Mouse (Mus musculus) T-helper 2 cell (primary cell): ENCODE results near the gene Arhgap22.

Source experiments
- in situ Hi-C: fragments of 300-600 bp; cut with MboI, MseI; formaldehyde crosslinking; loops from one replicate; pipeline ENCODE4 v1.15.1; 2025; ENCODE audit warnings: high pct_unique_total_duplicates

The Arhgap22 gene

DNA sequence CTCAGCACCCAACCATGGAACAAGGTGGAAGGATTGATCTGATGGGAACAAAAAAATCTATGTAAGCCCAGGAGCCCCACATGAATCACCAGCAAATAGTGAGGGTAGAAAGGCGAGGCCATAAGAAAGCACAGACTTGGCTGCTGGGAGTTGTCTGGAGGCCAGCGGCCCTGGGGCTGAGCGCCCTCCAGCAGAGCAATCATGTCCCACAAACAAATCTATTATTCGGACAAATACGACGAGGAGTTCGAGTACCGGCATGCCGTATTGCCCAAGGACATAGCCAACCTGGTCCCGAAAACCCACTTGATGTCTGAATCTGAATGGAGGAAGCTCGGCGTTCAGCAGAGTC, 892 bp upstream of the Arhgap22 start:
- in situ Hi-C loops, result loop anchor here (5.0 kb wide), 1 partner anchor 164 kb away; no protein-coding TSS in a partner anchor

GRCm38 (mm10) chr14:33214767-33215128, 922 bp downstream of the Arhgap22 start:
- in situ Hi-C loops, result loop anchor here (5.0 kb wide), 2 partner anchors 88 to 163 kb away; no protein-coding TSS in a partner anchor

DNA sequence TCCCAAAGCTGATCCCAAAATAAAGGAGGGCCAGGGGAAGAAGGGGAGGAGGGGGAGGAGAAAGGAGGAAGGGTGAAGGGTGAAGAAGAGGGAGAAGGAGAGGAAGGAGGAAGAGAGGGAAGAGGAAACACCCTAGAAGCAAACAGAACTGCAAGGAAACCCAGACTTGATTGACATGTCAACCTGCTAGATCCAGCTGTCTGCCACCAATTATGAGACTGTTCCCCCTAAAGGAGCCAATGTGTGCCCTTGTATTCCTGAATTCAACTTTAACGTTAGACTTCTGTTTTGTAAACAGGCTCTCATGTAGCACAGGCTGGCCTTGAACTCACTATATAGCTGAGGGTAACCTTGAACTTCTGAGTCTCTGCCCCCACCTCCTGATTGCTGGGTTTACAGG, 1.3 kb downstream of the Arhgap22 start:
- in situ Hi-C loops, result loop anchor here (5.0 kb wide), 1 partner anchor 87 kb away; no protein-coding TSS in a partner anchor

DNA sequence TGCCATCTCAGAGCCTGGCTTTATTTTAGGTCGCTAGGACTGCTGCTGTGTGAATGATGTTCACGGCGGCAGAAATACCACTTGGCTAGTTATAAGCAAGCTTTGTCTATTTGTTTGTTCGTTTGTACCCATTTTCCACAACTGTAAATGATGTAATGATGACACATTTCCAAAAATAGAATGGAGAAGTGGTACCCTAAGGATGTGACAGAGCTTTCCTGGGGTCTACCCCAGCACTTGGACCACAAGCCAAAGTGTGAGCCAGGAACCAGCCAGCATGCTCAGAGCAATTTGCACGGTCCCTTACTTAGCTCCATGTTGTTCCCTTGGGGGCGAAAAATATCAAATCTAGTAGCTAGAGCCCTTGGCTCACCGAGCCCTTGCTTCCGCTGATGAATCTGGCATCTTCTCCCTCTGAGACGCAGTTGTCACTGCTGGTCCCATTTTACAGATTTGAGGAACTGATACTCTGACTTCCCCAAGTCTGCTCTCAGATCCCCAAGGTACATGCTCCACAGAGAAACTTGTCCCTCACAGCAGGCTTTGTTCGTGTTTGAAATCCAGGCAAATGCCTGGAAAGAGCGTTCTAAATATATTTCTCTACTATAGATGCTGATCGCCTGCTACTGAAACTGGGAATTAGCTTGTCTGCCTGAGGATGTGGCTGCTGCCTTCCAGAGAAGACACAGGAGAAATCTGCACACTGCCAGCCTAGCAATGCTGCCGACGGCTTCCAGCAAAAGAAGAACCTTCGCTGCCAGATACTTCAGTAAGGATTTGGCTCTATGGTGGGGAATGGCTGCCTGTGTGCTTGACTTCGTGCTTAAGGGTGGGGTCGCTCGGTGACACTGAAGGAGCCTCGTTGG, 2.8 kb downstream of the Arhgap22 start:
- in situ Hi-C loops, result loop anchor here (5.0 kb wide), 1 partner anchor 86 kb away; no protein-coding TSS in a partner anchor

DNA sequence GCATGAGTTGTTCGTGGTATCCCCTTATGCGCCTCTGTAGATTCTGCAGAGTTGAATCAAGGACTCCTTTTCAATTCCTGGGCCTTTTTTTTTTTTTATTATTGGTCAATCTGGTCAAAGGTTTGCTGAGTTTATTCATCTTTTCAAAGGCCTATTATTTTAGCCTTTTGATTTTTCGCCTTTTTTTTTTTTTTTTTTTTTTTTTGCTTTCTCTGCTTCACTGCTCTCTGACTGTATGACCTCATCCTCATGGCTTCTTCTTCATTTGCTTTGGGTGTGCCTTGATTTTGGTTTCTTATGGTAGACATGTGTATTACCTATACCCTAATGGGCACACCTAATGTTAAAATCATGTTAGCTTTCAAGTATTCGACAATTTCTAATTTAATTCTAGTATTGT, 11.4 kb downstream of the Arhgap22 start:
- in situ Hi-C loops, result no loop called here

- in situ Hi-C loops, result no loop called here
Measured at GRCm38 (mm10) chr14:33230672-33231071, 16.8 kb downstream of the Arhgap22 start.

GRCm38 (mm10) chr14:33231311-33231710, 17.5 kb downstream of the Arhgap22 start:
- in situ Hi-C loops, result no loop called here

- in situ Hi-C loops, result no loop called here
Measured at GRCm38 (mm10) chr14:33232048-33232447, 18.2 kb downstream of the Arhgap22 start.

GRCm38 (mm10) chr14:33235661-33236060, 21.8 kb downstream of the Arhgap22 start:
- in situ Hi-C loops, result no loop called here

GRCm38 (mm10) chr14:33240400-33240799, 26.6 kb downstream of the Arhgap22 start:
- in situ Hi-C loops, result no loop called here

DNA sequence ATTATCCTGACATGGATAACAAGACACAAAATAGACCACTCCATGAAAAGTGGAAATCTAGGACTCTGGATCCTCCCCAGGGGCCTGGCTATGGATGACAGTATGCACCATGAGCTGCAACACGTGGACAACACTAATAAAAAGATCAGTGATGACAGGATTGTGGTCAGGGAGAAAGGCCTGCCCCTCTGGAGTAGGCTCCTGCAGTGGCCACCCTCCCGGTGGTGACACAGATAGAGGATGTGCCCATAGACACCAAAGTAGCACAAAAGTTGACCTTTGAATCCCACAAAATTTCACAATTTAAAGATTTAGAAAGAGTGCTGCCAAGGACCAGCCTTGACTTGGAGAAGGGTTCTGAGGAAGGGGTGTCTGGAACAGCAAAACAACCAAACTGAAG, 29.4 kb downstream of the Arhgap22 start:
- in situ Hi-C loops, result no loop called here

- in situ Hi-C loops, result no loop called here
Measured at GRCm38 (mm10) chr14:33244519-33244918, 30.7 kb downstream of the Arhgap22 start.

- in situ Hi-C loops, result no loop called here
Measured at GRCm38 (mm10) chr14:33244946-33245345, 31.1 kb downstream of the Arhgap22 start.

DNA sequence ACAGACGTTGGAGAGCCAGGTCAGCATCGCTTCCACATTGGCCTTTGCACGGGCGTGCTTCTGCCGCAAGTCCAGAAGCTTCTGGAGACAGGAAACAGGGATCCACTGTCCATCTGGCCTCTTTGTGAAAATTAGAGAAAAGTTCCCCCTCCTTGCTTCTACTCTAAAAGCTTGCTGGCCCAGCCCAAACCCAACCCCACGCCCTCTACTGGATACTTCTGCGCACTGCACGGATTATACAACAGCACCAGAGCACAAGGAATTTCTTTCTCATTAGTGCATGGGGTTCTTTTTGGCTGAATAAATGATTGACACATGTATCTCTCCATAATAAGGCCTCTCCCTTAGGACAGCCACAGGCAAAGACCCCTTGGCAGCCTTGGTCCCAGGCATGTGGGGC, 32.6 kb downstream of the Arhgap22 start:
- in situ Hi-C loops, result no loop called here

- in situ Hi-C loops, result no loop called here
Measured at GRCm38 (mm10) chr14:33247623-33248022, 33.8 kb downstream of the Arhgap22 start.

DNA sequence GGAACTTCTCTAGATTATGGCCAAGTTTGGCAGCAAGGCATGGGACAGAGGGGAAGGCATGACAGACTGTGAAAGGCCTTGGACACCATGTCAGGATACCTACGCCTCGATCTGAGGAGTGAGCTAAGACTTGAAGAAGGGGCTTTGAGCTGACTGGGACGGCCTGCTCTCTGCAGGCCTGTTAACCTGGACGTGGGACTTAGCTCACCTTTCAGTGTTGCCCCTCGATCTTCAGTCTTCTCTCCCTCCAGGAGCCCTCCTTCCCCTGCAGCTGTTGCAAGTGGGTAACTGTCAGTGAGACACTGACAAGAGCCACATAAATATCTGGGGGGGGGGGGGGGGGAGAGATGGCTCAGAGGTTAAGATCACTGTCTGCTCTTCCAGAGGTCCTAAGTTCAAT, 34.9 kb downstream of the Arhgap22 start:
- in situ Hi-C loops, result no loop called here

DNA sequence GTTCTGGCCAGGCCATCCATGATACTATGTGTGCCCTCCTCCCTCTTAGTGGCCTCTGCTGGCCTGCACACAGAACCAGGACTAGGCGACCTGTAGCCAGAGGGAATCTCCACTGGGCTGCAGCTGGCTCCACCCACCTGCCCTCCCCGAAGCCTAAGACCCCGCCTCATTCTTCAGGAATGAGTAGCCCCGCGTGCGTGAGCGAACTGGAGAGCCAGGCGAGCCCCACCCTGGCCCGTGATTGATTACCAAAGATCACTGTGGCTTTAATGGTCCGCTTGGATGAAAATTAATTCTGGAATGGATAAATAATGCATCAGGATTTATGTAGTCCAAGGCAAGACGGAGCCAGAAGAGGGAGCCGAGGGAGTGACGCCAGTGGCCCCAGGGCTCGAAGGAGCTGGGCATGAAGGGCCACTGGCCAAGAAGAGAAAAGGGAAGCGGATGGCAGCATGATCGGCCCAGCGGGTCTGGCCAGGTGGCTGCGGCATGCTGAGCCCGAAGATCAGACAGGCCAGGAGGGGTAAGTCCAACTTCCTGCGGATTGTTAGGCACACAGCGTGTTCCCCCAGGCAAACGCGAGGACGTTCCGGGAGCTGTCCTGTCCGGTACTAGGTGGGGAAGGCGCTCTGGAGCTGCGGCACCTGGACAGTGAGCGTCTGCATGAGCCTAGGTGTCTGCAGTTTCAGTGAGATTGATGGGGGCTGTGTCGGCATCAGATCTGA, 36.6 kb downstream of the Arhgap22 start:
- in situ Hi-C loops, result no loop called here

- in situ Hi-C loops, result no loop called here
Measured at GRCm38 (mm10) chr14:33250956-33251745, 37.3 kb downstream of the Arhgap22 start.

GRCm38 (mm10) chr14:33258256-33258655, 44.4 kb downstream of the Arhgap22 start:
- in situ Hi-C loops, result no loop called here

- in situ Hi-C loops, result no loop called here
Measured at GRCm38 (mm10) chr14:33260131-33260530, 46.3 kb downstream of the Arhgap22 start.

- in situ Hi-C loops, result no loop called here
Measured at GRCm38 (mm10) chr14:33264795-33265194, 51.0 kb downstream of the Arhgap22 start.

GRCm38 (mm10) chr14:33276240-33276639, 62.4 kb downstream of the Arhgap22 start:
- in situ Hi-C loops, result no loop called here
